In the genomic region with DNA sequence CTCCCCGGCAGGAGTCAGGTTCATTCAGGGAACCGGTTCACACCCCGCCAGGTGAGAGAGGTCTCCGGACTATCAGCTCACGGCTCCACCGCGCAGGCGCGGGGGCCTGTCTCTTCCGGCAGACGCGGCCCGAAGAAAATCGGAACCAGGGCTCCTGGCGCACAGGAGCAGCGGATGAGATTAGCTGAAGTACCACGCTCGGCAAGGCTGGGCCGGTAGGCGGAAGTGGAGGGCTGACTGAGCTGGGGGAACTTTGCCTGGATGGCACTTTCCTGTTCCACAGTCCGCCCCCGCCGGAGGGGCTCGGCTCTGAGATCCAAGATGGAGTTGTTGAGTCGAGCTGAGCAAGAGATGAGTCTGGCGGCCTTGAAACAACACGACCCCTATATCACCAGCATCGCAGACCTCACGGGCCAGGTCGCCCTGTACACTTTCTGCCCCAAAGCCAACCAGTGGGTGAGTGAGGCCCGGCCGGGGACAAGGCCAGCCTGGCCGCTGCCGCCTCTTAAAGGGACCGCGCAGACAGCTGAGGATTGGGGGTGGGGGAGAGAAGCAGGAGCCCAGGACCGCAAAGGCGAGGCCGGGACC, we compare ENCODE assay signal across 7 mouse cellular contexts. TPM values are rescaled to one million over a fixed set of nuclear protein-coding genes. Genes with fewer than 3 reads are reported as not detected.
A peak's percentile ranks its signal among the peaks of the same experiment; 100 is the strongest.
DNase-seq lines count a peak whose midpoint lies in the region; ATAC-seq lines count a peak whose summit lies in the region.

A gene (plus strand): TSS at position 175 of the 588 bp plus-strand sequence.

- H3K27ac ChIP-seq in embryonic facial prominence, embryonic 12.5 days, result peak within 1 kb of the TSS; percentile 72
- peak within 1 kb of the TSS; percentile 45 for H3K27ac ChIP-seq in limb, embryonic 11.5 days (replicated peaks; ENCODE audit: low read depth, low read length)
- H3K27ac ChIP-seq in midbrain, embryonic 14.5 days (replicated peaks; ENCODE audit: low read depth, low read length), result peak within 1 kb of the TSS; percentile 85

- H3K4me2 ChIP-seq in embryonic facial prominence, embryonic 12.5 days (replicated peaks), result peak within 1 kb of the TSS; percentile 78
- peak within 1 kb of the TSS; percentile 66 for H3K4me2 ChIP-seq in limb, embryonic 11.5 days (ENCODE audit: low read depth, severe bottlenecking)
- H3K4me2 ChIP-seq in midbrain, embryonic 14.5 days (ENCODE audit: low read length), result peak within 1 kb of the TSS; percentile 54

- no peaks in the 10 kb centered on the region for H3K9me3 ChIP-seq in embryonic facial prominence, embryonic 12.5 days
- H3K9me3 ChIP-seq in limb, embryonic 11.5 days (ENCODE audit: control insufficient read depth, low read length), result no peaks in the 10 kb centered on the region
- H3K9me3 ChIP-seq in midbrain, embryonic 14.5 days (ENCODE audit: control insufficient read depth, low read length), result no peaks in the 10 kb centered on the region

- H3K4me3 ChIP-seq in embryonic facial prominence, embryonic 12.5 days, result peak within 1 kb of the TSS; percentile 66
- H3K4me3 ChIP-seq in limb, embryonic 11.5 days (ENCODE audit: low read depth, low read length), result peak within 1 kb of the TSS; percentile 91
- H3K4me3 ChIP-seq in midbrain, embryonic 14.5 days (replicated peaks; ENCODE audit: low read depth, low read length), result peak within 1 kb of the TSS; percentile 67

- WGBS in embryonic facial prominence, embryonic 12.5 days, result under 1% methylated on average over 39 of the region's 39 CpGs
- WGBS in limb, embryonic 11.5 days, result under 1% methylated on average over 39 of the region's 39 CpGs
- under 1% methylated on average over 39 of the region's 39 CpGs for WGBS in midbrain, embryonic 14.5 days

- H3K36me3 ChIP-seq in embryonic facial prominence, embryonic 12.5 days, result peaks cover 10% of the 10 kb centered on the region
- H3K36me3 ChIP-seq in limb, embryonic 11.5 days (ENCODE audit: control insufficient read depth, insufficient read depth, low read length), result no peaks in the 10 kb centered on the region
- H3K36me3 ChIP-seq in midbrain, embryonic 14.5 days (ENCODE audit: control insufficient read depth, insufficient read depth, low read length), result peaks cover 25% of the 10 kb centered on the region

- peak; percentile 98 for ATAC-seq in embryonic facial prominence, embryonic 12.5 days (ENCODE audit: insufficient number of reproducible peaks, insufficient read depth, low FRiP score, low TSS enrichment)
- peak; percentile 96 for ATAC-seq in limb, embryonic 11.5 days (ENCODE audit: insufficient number of reproducible peaks, low FRiP score, low TSS enrichment, low read depth)
- peak; percentile 99 for ATAC-seq in midbrain, embryonic 14.5 days (ENCODE audit: low FRiP score, low TSS enrichment)

- H3K4me1 ChIP-seq in embryonic facial prominence, embryonic 12.5 days, result peaks cover 4% of the 10 kb centered on the region; the same call in 1 of the 2 replicates
- H3K4me1 ChIP-seq in limb, embryonic 11.5 days (ENCODE audit: control insufficient read depth, insufficient read depth, low read length), result no peaks in the 10 kb centered on the region
- H3K4me1 ChIP-seq in midbrain, embryonic 14.5 days (ENCODE audit: control insufficient read depth, insufficient read depth, low read length), result peaks cover 11% of the 10 kb centered on the region

- H3K9ac ChIP-seq in embryonic facial prominence, embryonic 12.5 days, result peak within 1 kb of the TSS; percentile 76
- H3K9ac ChIP-seq in limb, embryonic 11.5 days (ENCODE audit: low read length), result peak within 1 kb of the TSS; percentile 90
- peak within 1 kb of the TSS; percentile 84 for H3K9ac ChIP-seq in midbrain, embryonic 14.5 days (replicated peaks; ENCODE audit: low read length)

- peak; percentile 93 for DNase-seq in adrenal gland, postnatal 25 days
- DNase-seq in heart, adult 11 months, result peak; percentile 99
- DNase-seq in kidney, adult 18-20 months, result peak; percentile 95
- peak; percentile 96 for DNase-seq in limb, embryonic 11.5 days (ENCODE audit: low spot score)
- DNase-seq in midbrain, embryonic 14.5 days, result peak; percentile 98
- peak; percentile 91 to 93 for DNase-seq in spleen, adult 18-20 months

- no peaks in the 10 kb centered on the region for H3K27me3 ChIP-seq in embryonic facial prominence, embryonic 12.5 days
- no peaks in the 10 kb centered on the region for H3K27me3 ChIP-seq in limb, embryonic 11.5 days (ENCODE audit: control insufficient read depth, insufficient read depth, low read length)
- H3K27me3 ChIP-seq in midbrain, embryonic 14.5 days (ENCODE audit: control insufficient read depth, insufficient read depth, low read length), result no peaks in the 10 kb centered on the region

RNA-seq across cellular contexts. Expression of the gene that starts here (rescaled TPM):
- total RNA-seq in adrenal gland, postnatal 25 days (2021), result 30.3 TPM in 2 replicates
- polyA plus RNA-seq in embryonic facial prominence, embryonic 12.5 days (2016; fragmentation: Nextera tagmentation; extraction: Ambion mirVana), result 34.5 and 35.2 TPM in 2 replicates
- 37.7 and 44.7 TPM in 2 replicates for polyA plus RNA-seq in limb, embryonic 11.5 days (2014; fragmentation: Nextera tagmentation; extraction: Ambion mirVana)
- polyA plus RNA-seq in midbrain, embryonic 14.5 days (2014; fragmentation: Nextera tagmentation; extraction: Ambion mirVana), result 14.5 and 20.5 TPM in 2 replicates

Comparison
In these comparisons a context has a peak if more than half of its experiments do, and no peak if none do; other contexts are left out.
1. Peak in every context shown above with its lines: DNase-seq, ATAC-seq, H3K4me3 ChIP-seq and H3K27ac ChIP-seq.